Mouse (Mus musculus) neural tube, embryonic 11.5 days (tissue): ENCODE results near the gene Entpd4b. TPM values are rescaled to one million over a fixed set of nuclear protein-coding genes. Genes with fewer than 3 reads are reported as not detected.
"Not testable (repeated sequence)": the region's sequence is repeated elsewhere in the genome, so short reads cannot be mapped to it uniquely, and the experiment has no call there.

Experiments
- ATAC-seq: fragments of 200-750 bp; cut with Nextera tagmentation; 2 replicates; pipeline ENCODE4 v1.8.0; 2017; ENCODE audit warnings: moderate number of reproducible peaks, mild to moderate bottlenecking, moderate TSS enrichment, moderate library complexity; ENCODE audit not compliant: insufficient read depth, low FRiP score, low TSS enrichment
- DNase-seq: peaks from one replicate; pipeline ENCODE4 v3.0.0-alpha.2; 2015; ENCODE audit warnings: low spot score
- H3K27ac ChIP-seq: fragments of 300-500 bp; sonication (generic); 2 replicates; pipeline ENCODE4 v1.5.1; 2014; ENCODE audit warnings: low read depth, mild to moderate bottlenecking, low read length
- H3K27me3 ChIP-seq: fragments of 300-500 bp; sonication (generic); 2 replicates; pipeline ENCODE4 v1.6.1; 2014; ENCODE audit warnings: mild to moderate bottlenecking, low read length, mixed read lengths; ENCODE audit not compliant: control insufficient read depth, insufficient read depth
- H3K36me3 ChIP-seq: fragments of 300-500 bp; sonication (generic); 2 replicates; pipeline ENCODE4 v1.6.1; 2014; ENCODE audit warnings: mild to moderate bottlenecking, low read length, moderate library complexity, mixed read lengths; ENCODE audit not compliant: control insufficient read depth, insufficient read depth
- H3K4me1 ChIP-seq: fragments of 300-500 bp; sonication (generic); 2 replicates; pipeline ENCODE4 v1.6.1; 2014; ENCODE audit warnings: low read length, mixed read lengths; ENCODE audit not compliant: control insufficient read depth, insufficient read depth
- H3K4me2 ChIP-seq: fragments of 300-500 bp; sonication (generic); 2 replicates; pipeline ENCODE4 v1.6.1; 2014; ENCODE audit warnings: low read depth, mild to moderate bottlenecking, moderate library complexity
- H3K4me3 ChIP-seq: fragments of 300-500 bp; sonication (generic); 2 replicates; pipeline ENCODE4 v1.5.1; 2014; ENCODE audit warnings: low read depth, low read length
- H3K9ac ChIP-seq: fragments of 300-500 bp; sonication (generic); 2 replicates; pipeline ENCODE4 v1.6.1; 2014; ENCODE audit warnings: mild to moderate bottlenecking, low read length
- H3K9me3 ChIP-seq: fragments of 300-500 bp; sonication (generic); 2 replicates; pipeline ENCODE4 v1.6.1; 2016; ENCODE audit warnings: low read length; ENCODE audit not compliant: control insufficient read depth
- WGBS: fragments of 180-500 bp; shearing (Covaris S2); extraction: QIAGEN DNeasy Blood & Tissue Kit; methylation state at CpG from one replicate; pipeline ENCODE4 v1.1.7; 2014; 5-methylcytosine and 5-hydroxymethylcytosine counted together
- polyA plus RNA-seq: library from polyadenylated mRNA; unstranded; fragments of >200 nt; fragmentation: Nextera tagmentation; extraction: Ambion mirVana; gene quantifications from 2 replicates; pipeline ENCODE4 v1.2.1, GENCODE M21; 2014

Entpd4b gene
- polyA plus RNA-seq, 1 experiment from 2014 or later: 9.1 TPM

DNA sequence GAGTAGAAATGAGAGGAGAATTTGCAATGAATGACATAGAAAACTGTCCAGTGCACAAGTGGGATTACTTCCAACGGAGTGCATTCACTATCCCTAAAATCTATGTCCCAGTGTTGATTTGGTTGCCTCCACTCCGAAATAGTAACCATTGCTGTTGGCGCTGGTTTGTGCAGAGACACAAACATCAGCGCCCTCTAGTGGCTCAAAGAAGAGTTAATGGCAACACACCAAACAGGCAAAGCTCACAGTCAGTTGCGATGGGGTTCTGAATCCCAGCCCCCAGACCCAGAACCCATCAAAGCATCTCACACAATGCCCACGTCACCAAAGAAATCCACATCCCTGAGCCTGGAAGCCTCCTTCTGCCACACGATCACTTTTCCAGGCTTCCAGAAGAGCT is 11.2 kb upstream of the Entpd4b start:
- not testable (repeated sequence) for H3K4me1 ChIP-seq, H3K27me3 ChIP-seq, H3K36me3 ChIP-seq, ATAC-seq, H3K27ac ChIP-seq, DNase-seq, H3K4me2 ChIP-seq, H3K9me3 ChIP-seq, H3K9ac ChIP-seq, H3K4me3 ChIP-seq
- WGBS: no CpG with 5 or more reads among the region's 7 CpGs

DNA sequence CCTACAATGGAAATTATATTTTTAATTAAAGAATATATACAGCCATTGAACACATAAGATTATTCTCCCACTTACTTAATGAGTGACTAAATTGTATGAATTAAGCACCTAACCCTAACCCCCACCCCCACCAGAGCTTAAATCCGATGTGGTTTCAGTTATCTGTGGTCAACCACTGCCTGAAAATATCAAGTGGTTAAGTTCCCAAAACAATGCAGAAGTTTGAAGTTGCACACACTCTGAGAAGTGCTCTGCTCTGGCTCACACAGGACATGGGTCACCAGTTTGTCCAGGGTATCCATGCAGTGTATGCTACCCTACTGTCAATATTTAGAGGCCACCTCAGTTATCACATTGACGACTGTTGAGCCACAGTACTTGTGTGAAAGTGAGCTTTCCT is 10.2 kb upstream of the Entpd4b start:
- H3K27ac ChIP-seq, ATAC-seq, H3K4me1 ChIP-seq, H3K9me3 ChIP-seq, H3K9ac ChIP-seq, H3K27me3 ChIP-seq, DNase-seq, H3K4me2 ChIP-seq, H3K36me3 ChIP-seq, H3K4me3 ChIP-seq: not testable (repeated sequence)
- WGBS: no CpG with 5 or more reads among the region's 2 CpGs

DNA sequence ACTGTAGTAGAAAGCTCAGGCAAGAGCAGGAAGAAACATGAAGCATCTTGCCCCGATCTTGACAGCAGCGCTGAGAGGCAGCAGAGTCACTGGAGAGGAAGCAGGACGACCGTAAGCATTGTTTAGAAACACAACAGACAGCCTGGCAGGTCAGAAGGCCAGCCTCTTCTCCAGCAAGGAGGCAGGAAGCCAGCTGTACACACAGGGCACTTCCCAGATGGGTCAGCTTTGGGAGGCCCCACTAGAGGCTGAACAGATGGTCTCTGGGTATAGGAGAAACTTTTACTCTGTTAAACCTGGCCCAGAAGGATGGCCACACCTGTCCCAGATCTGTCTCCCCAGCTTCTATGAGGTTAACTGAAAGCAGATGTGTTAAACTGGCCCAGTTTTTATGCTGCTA is 7.9 kb upstream of the Entpd4b start:
- not testable (repeated sequence) for H3K27me3 ChIP-seq, H3K4me3 ChIP-seq, H3K4me1 ChIP-seq, H3K4me2 ChIP-seq, H3K36me3 ChIP-seq, H3K9me3 ChIP-seq, H3K9ac ChIP-seq, ATAC-seq, DNase-seq, H3K27ac ChIP-seq
- WGBS: no CpG with 5 or more reads among the region's 4 CpGs

DNA sequence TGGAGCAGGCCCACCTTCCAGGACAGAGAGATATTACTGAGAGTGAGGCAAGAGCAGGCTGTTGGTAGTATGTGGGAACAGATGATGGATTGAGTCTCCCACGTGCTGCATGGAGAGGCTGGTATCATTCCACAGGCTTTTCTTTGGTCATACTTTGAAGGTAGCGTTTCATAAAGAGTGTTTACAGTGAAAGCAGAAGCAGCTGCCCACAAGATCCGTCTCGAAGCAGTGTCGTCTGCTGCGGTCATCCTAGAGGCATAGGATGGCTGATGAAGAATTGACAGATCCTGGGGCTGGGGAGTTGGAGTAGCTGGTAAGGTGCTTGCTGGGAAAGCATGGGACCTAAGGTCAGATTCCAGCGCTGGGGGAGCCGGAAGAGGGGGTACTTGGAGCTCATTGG is 1.6 kb downstream of the Entpd4b start:
- no CpG with 5 or more reads among the region's 8 CpGs for WGBS
- DNase-seq: not testable (repeated sequence)

DNA sequence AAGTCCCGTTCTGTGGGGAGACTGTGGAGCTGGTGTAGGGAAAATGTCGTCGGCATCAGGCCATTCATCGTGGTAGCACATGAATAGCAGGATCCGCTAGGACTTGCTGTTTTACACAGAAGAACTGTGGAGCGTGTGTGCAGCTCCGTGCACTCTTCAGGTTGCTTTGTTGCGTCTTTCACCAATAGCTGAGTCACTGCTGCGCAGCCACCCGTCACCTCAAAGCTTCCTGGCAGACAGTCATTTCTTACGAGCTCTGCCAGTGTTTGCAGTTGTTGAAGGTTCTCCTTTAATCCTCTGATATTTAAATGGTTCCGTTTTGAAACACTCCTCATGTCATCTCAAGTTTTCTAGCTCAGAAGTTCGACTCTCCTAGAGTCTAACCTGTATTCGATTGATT is 2.3 kb downstream of the Entpd4b start:
- DNase-seq, H3K9me3 ChIP-seq, H3K36me3 ChIP-seq, H3K27me3 ChIP-seq, H3K27ac ChIP-seq, H3K9ac ChIP-seq, ATAC-seq, H3K4me2 ChIP-seq, H3K4me3 ChIP-seq, H3K4me1 ChIP-seq: not testable (repeated sequence)
- WGBS: no CpG with 5 or more reads among the region's 14 CpGs

More for the DNA sequence above, 1.6 kb downstream of the Entpd4b start:
- not testable (repeated sequence) for H3K36me3 ChIP-seq, H3K9me3 ChIP-seq, H3K4me1 ChIP-seq, H3K9ac ChIP-seq, H3K4me3 ChIP-seq, H3K27me3 ChIP-seq, H3K4me2 ChIP-seq, ATAC-seq, H3K27ac ChIP-seq

Other genes starting within 250 kb of the Entpd4b start
- gene Gm16867, start 52.1 kb upstream of the Entpd4b start, polyA plus RNA-seq: not detected in 2 replicates
- not detected in 2 replicates for gene Gm27179, start 42.9 kb upstream of the Entpd4b start, polyA plus RNA-seq